Mouse (Mus musculus) midbrain, embryonic 14.5 days (tissue): ENCODE results near the gene Scnn1b. TPM values are rescaled to one million over a fixed set of nuclear protein-coding genes. Genes with fewer than 3 reads are reported as not detected.
A peak's percentile ranks its signal among the peaks of the same experiment; 100 is the strongest.

ENCODE experiments used
- ATAC-seq: fragments of 200-750 bp; cut with Nextera tagmentation; 2 replicates; pipeline ENCODE4 v1.8.0; 2017; ENCODE audit warnings: moderate number of reproducible peaks, moderate library complexity; ENCODE audit not compliant: low FRiP score, low TSS enrichment
- DNase-seq: peaks from one replicate; pipeline ENCODE4 v3.0.0-alpha.2; 2015
- H3K27ac ChIP-seq: fragments of 300-500 bp; sonication (generic); replicated peaks from 2 replicates; pipeline ENCODE4 v1.5.1; 2014; ENCODE audit warnings: mild to moderate bottlenecking, low read depth, low read length, moderate library complexity
- H3K27me3 ChIP-seq: fragments of 300-500 bp; sonication (generic); 2 replicates; pipeline ENCODE4 v1.6.1; 2014; ENCODE audit warnings: low read length, control low read depth, mixed read lengths; ENCODE audit not compliant: control insufficient read depth, insufficient read depth
- H3K36me3 ChIP-seq: fragments of 300-500 bp; sonication (generic); 2 replicates; pipeline ENCODE4 v1.6.1; 2014; ENCODE audit warnings: low read length, control low read depth; ENCODE audit not compliant: control insufficient read depth, insufficient read depth
- H3K4me1 ChIP-seq: fragments of 300-500 bp; sonication (generic); 2 replicates; pipeline ENCODE4 v1.6.1; 2014; ENCODE audit warnings: mild to moderate bottlenecking, antibody characterized with exemption, low read length, control low read depth; ENCODE audit not compliant: control insufficient read depth, insufficient read depth
- H3K4me2 ChIP-seq: fragments of 300-500 bp; sonication (generic); 2 replicates; pipeline ENCODE4 v1.6.1; 2014; ENCODE audit warnings: mild to moderate bottlenecking, low read length, moderate library complexity
- H3K4me3 ChIP-seq: fragments of 300-500 bp; sonication (generic); replicated peaks from 2 replicates; pipeline ENCODE4 v1.5.1; 2014; ENCODE audit warnings: low read depth, low read length
- H3K9ac ChIP-seq: fragments of 300-500 bp; sonication (generic); replicated peaks from 2 replicates; pipeline ENCODE4 v1.6.1; 2014; ENCODE audit warnings: mild to moderate bottlenecking, low read length, moderate library complexity
- H3K9me3 ChIP-seq: fragments of 300-500 bp; sonication (generic); 2 replicates; pipeline ENCODE4 v1.6.1; 2016; ENCODE audit warnings: low read length, control low read depth, mixed read lengths; ENCODE audit not compliant: control insufficient read depth
- WGBS: fragments of 180-500 bp; shearing (Covaris S2); extraction: QIAGEN DNeasy Blood & Tissue Kit; methylation state at CpG from one replicate; pipeline ENCODE4 v1.1.7; 2014; 5-methylcytosine and 5-hydroxymethylcytosine counted together
- polyA plus RNA-seq: library from polyadenylated mRNA; unstranded; fragments of >200 nt; fragmentation: Nextera tagmentation; extraction: Ambion mirVana; gene quantifications from 2 replicates; pipeline ENCODE4 v1.2.1, GENCODE M21; 2014

Scnn1b gene
- polyA plus RNA-seq, 1 experiment from 2014 or later = 0.11 TPM

- H3K9ac ChIP-seq = no peak overlapping the region
- 90% methylated on average over 2 of the region's 2 CpGs for WGBS
- H3K36me3 ChIP-seq = peaks cover 17% of the 10 kb centered on the region
- H3K4me3 ChIP-seq = no peak overlapping the region
- DNase-seq (no peak), ATAC-seq (no peak)
- no peaks in the 10 kb centered on the region for H3K27me3 ChIP-seq
- H3K27ac ChIP-seq = no peak overlapping the region
- H3K4me1 ChIP-seq = no peaks in the 10 kb centered on the region
- H3K4me2 ChIP-seq = no peak overlapping the region
- no peaks in the 10 kb centered on the region for H3K9me3 ChIP-seq
These were observed 69.5 kb downstream of the Scnn1b start for GRCm38 (mm10) chr7:121934346-121934745.

- Histone ChIP-seq H3K36me3 (peaks cover 11% of the 10 kb centered on the region; the same call in 1 of the 2 replicates), H3K9ac (no peak overlapping the region), H3K9me3 (no peaks in the 10 kb centered on the region), H3K4me2 (no peak overlapping the region), H3K4me3 (no peak overlapping the region), H3K27ac (no peak overlapping the region), H3K4me1 (no peaks in the 10 kb centered on the region), H3K27me3 (no peaks in the 10 kb centered on the region)
- 87% methylated on average over 12 of the region's 12 CpGs for WGBS
- DNase-seq (no peak), ATAC-seq (no peak)
These were observed 71.3 kb downstream of the Scnn1b start for GRCm38 (mm10) chr7:121935906-121936794.

- H3K4me2 ChIP-seq = no peak overlapping the region
- no peaks in the 10 kb centered on the region for H3K4me1 ChIP-seq
- no peak overlapping the region for H3K27ac ChIP-seq
- 68% methylated on average over 14 of the region's 14 CpGs for WGBS
- no peaks in the 10 kb centered on the region for H3K9me3 ChIP-seq
- H3K36me3 ChIP-seq = peaks cover 10% of the 10 kb centered on the region
- no peak overlapping the region for H3K9ac ChIP-seq
- peak; percentile 18 for DNase-seq
- H3K27me3 ChIP-seq = no peaks in the 10 kb centered on the region
- H3K4me3 ChIP-seq = no peak overlapping the region
- ATAC-seq = no peak
These were observed 72.2 kb downstream of the Scnn1b start for GRCm38 (mm10) chr7:121936861-121937630.

- DNase-seq = no peak
- Histone ChIP-seq H3K9me3 (no peaks in the 10 kb centered on the region), H3K4me2 (no peak overlapping the region), H3K27me3 (no peaks in the 10 kb centered on the region), H3K4me1 (no peaks in the 10 kb centered on the region), H3K36me3 (peaks cover 14% of the 10 kb centered on the region), H3K4me3 (no peak overlapping the region), H3K9ac (no peak overlapping the region), H3K27ac (0 out of 2 replicates have a peak overlapping the region, but pooled peaks have one; percentile 13)
- ATAC-seq = no peak
- WGBS = 74% methylated on average over 8 of the region's 8 CpGs
These were observed 73.5 kb downstream of the Scnn1b start for GRCm38 (mm10) chr7:121938124-121938891.

GRCm38 (mm10) chr7:121939244-121939643, 74.4 kb downstream of the Scnn1b start:
- Histone ChIP-seq H3K4me1 (no peaks in the 10 kb centered on the region), H3K27ac (no peak overlapping the region), H3K4me2 (no peak overlapping the region), H3K4me3 (no peak overlapping the region), H3K9me3 (no peaks in the 10 kb centered on the region), H3K36me3 (peaks cover 19% of the 10 kb centered on the region), H3K9ac (no peak overlapping the region), H3K27me3 (no peaks in the 10 kb centered on the region)
- 55% methylated on average over 6 of the region's 6 CpGs for WGBS
- ATAC-seq (no peak), DNase-seq (no peak)

- Histone ChIP-seq H3K36me3 (peaks cover 19% of the 10 kb centered on the region), H3K4me1 (no peaks in the 10 kb centered on the region), H3K27me3 (no peaks in the 10 kb centered on the region), H3K9ac (no peak overlapping the region), H3K4me3 (no peak overlapping the region), H3K4me2 (no peak overlapping the region), H3K9me3 (no peaks in the 10 kb centered on the region), H3K27ac (no peak overlapping the region)
- 35% methylated on average over 4 of the region's 4 CpGs for WGBS
- ATAC-seq = peak; percentile 53; the same call in 1 of the 2 replicates
- peak; percentile 45 for DNase-seq
These were observed 74.9 kb downstream of the Scnn1b start for GRCm38 (mm10) chr7:121939729-121940128.

GRCm38 (mm10) chr7:121941016-121941415, 76.2 kb downstream of the Scnn1b start:
- ATAC-seq (no peak), DNase-seq (no peak)
- H3K36me3 ChIP-seq = peaks cover 15% of the 10 kb centered on the region
- WGBS = 94% methylated on average over 3 of the region's 3 CpGs
- H3K4me3 ChIP-seq = no peak overlapping the region
- H3K27ac ChIP-seq = no peak overlapping the region
- H3K9ac ChIP-seq = no peak overlapping the region
- H3K9me3 ChIP-seq = no peaks in the 10 kb centered on the region
- H3K4me2 ChIP-seq = no peak overlapping the region
- no peaks in the 10 kb centered on the region for H3K4me1 ChIP-seq
- H3K27me3 ChIP-seq = no peaks in the 10 kb centered on the region

- no peaks in the 10 kb centered on the region for H3K9me3 ChIP-seq
- no peak overlapping the region for H3K27ac ChIP-seq
- no peak for ATAC-seq
- DNase-seq = no peak
- H3K27me3 ChIP-seq = no peaks in the 10 kb centered on the region
- H3K4me1 ChIP-seq = no peaks in the 10 kb centered on the region
- no peak overlapping the region for H3K4me3 ChIP-seq
- peaks cover 16% of the 10 kb centered on the region for H3K36me3 ChIP-seq
- no peak overlapping the region for H3K9ac ChIP-seq
- WGBS = 93% methylated on average over 3 of the region's 3 CpGs
- H3K4me2 ChIP-seq = no peak overlapping the region
These were observed 76.8 kb downstream of the Scnn1b start for GRCm38 (mm10) chr7:121941640-121942039.
